Mouse (Mus musculus) forebrain, embryonic 15.5 days (tissue): Measurements from ENCODE around the gene Poll. TPM values are rescaled to one million over a fixed set of nuclear protein-coding genes. Genes with fewer than 3 reads are reported as not detected.

Experiments
- ATAC-seq: fragments of 200-750 bp; cut with Nextera tagmentation; replicated peaks from 2 replicates; pipeline ENCODE4 v1.8.0; 2017; ENCODE audit warnings: mild to moderate bottlenecking, moderate TSS enrichment, moderate library complexity
- H3K27ac ChIP-seq: fragments of 300-500 bp; sonication (generic); replicated peaks from 2 replicates; pipeline ENCODE4 v1.5.1; 2015; ENCODE audit warnings: mild to moderate bottlenecking, inconsistent platforms
- H3K27me3 ChIP-seq: fragments of 300-500 bp; sonication (generic); 2 replicates; pipeline ENCODE4 v1.6.1; 2015; ENCODE audit warnings: inconsistent platforms
- H3K36me3 ChIP-seq: fragments of 300-500 bp; sonication (generic); 2 replicates; pipeline ENCODE4 v1.6.1; 2015; ENCODE audit warnings: mild to moderate bottlenecking, inconsistent platforms
- H3K4me1 ChIP-seq: fragments of 300-500 bp; sonication (generic); 2 replicates; pipeline ENCODE4 v1.6.1; 2015; ENCODE audit warnings: inconsistent platforms
- H3K4me2 ChIP-seq: fragments of 300-500 bp; sonication (generic); replicated peaks from 2 replicates; pipeline ENCODE4 v1.6.1; 2015; ENCODE audit warnings: mild to moderate bottlenecking, inconsistent platforms
- H3K4me3 ChIP-seq: fragments of 300-500 bp; sonication (generic); 2 replicates; pipeline ENCODE4 v1.5.1; 2015; ENCODE audit warnings: mild to moderate bottlenecking, inconsistent platforms
- H3K9ac ChIP-seq: fragments of 300-500 bp; sonication (generic); replicated peaks from 2 replicates; pipeline ENCODE4 v1.6.1; 2015; ENCODE audit warnings: mild to moderate bottlenecking, inconsistent platforms
- H3K9me3 ChIP-seq: fragments of 300-500 bp; sonication (generic); 2 replicates; pipeline ENCODE4 v1.6.1; 2016; ENCODE audit warnings: inconsistent platforms
- WGBS: fragments of 180-500 bp; shearing (Covaris S2); methylation state at CpG from one replicate; pipeline ENCODE4 v1.1.7; 2015; ENCODE audit warnings: mixed read lengths; 5-methylcytosine and 5-hydroxymethylcytosine counted together
- polyA plus RNA-seq: library from polyadenylated mRNA; unstranded; fragments of >200 nt; fragmentation: Nextera tagmentation; extraction: Ambion mirVana; gene quantifications from 2 replicates; pipeline ENCODE4 v1.2.1, GENCODE M21; 2015

Gene Poll
- polyA plus RNA-seq, 1 experiment from 2014 or later = 14.6 TPM

- no peaks in the 10 kb centered on the region for H3K9me3 ChIP-seq
- no peak overlapping the region for H3K27ac ChIP-seq
- no peak for ATAC-seq
- H3K27me3 ChIP-seq = peaks cover 66% of the 10 kb centered on the region
- 95% methylated on average over 6 of the region's 6 CpGs for WGBS
- no peak overlapping the region for H3K9ac ChIP-seq
- no peaks in the 10 kb centered on the region for H3K4me1 ChIP-seq
- H3K36me3 ChIP-seq = no peaks in the 10 kb centered on the region
- no peak overlapping the region for H3K4me3 ChIP-seq
- no peak overlapping the region for H3K4me2 ChIP-seq
Measured at GRCm38 (mm10) chr19:45589761-45590160, 29.4 kb upstream of the Poll start.

GRCm38 (mm10) chr19:45587509-45588292 lies 27.4 kb upstream of the Poll start:
- Histone ChIP-seq H3K4me1 (no peaks in the 10 kb centered on the region), H3K4me2 (no peak overlapping the region), H3K9ac (no peak overlapping the region), H3K36me3 (no peaks in the 10 kb centered on the region), H3K27ac (no peak overlapping the region), H3K27me3 (peaks cover 45% of the 10 kb centered on the region), H3K4me3 (no peak overlapping the region), H3K9me3 (no peaks in the 10 kb centered on the region)
- 86% methylated on average over 6 of the region's 6 CpGs for WGBS
- ATAC-seq = no peak

GRCm38 (mm10) chr19:45586850-45587249 lies 26.5 kb upstream of the Poll start:
- peaks cover 37% of the 10 kb centered on the region for H3K27me3 ChIP-seq
- H3K4me3 ChIP-seq = no peak overlapping the region
- H3K4me2 ChIP-seq = no peak overlapping the region
- H3K9ac ChIP-seq = no peak overlapping the region
- ATAC-seq = no peak
- WGBS = 32% methylated on average over 3 of the region's 3 CpGs
- H3K27ac ChIP-seq = no peak overlapping the region
- H3K36me3 ChIP-seq = no peaks in the 10 kb centered on the region
- no peaks in the 10 kb centered on the region for H3K4me1 ChIP-seq
- no peaks in the 10 kb centered on the region for H3K9me3 ChIP-seq

GRCm38 (mm10) chr19:45584856-45585620 lies 24.7 kb upstream of the Poll start:
- peaks cover 7% of the 10 kb centered on the region for H3K36me3 ChIP-seq
- no peak overlapping the region for H3K4me3 ChIP-seq
- no peak overlapping the region for H3K9ac ChIP-seq
- no peaks in the 10 kb centered on the region for H3K9me3 ChIP-seq
- ATAC-seq = no peak
- H3K4me1 ChIP-seq = no peaks in the 10 kb centered on the region
- WGBS = 66% methylated on average over 9 of the region's 9 CpGs
- peaks cover 28% of the 10 kb centered on the region; the same call in 1 of the 2 replicates for H3K27me3 ChIP-seq
- H3K4me2 ChIP-seq = no peak overlapping the region
- no peak overlapping the region for H3K27ac ChIP-seq

GRCm38 (mm10) chr19:45583136-45583535 lies 22.8 kb upstream of the Poll start:
- no peaks in the 10 kb centered on the region for H3K4me1 ChIP-seq
- no peaks in the 10 kb centered on the region for H3K9me3 ChIP-seq
- no peak overlapping the region for H3K9ac ChIP-seq
- H3K4me3 ChIP-seq = no peak overlapping the region
- WGBS = 90% methylated on average over 6 of the region's 6 CpGs
- H3K36me3 ChIP-seq = peaks cover 19% of the 10 kb centered on the region
- no peak overlapping the region for H3K27ac ChIP-seq
- no peak overlapping the region for H3K4me2 ChIP-seq
- peaks cover 17% of the 10 kb centered on the region; the same call in 1 of the 2 replicates for H3K27me3 ChIP-seq
- no peak for ATAC-seq

- Histone ChIP-seq H3K9ac (no peak overlapping the region), H3K4me1 (no peaks in the 10 kb centered on the region), H3K36me3 (peaks cover 27% of the 10 kb centered on the region), H3K9me3 (no peaks in the 10 kb centered on the region), H3K4me3 (no peak overlapping the region), H3K4me2 (no peak overlapping the region), H3K27ac (no peak overlapping the region), H3K27me3 (peaks cover 13% of the 10 kb centered on the region; the same call in 1 of the 2 replicates)
- WGBS = 17% methylated on average over 8 of the region's 8 CpGs
- ATAC-seq = no peak
Measured at GRCm38 (mm10) chr19:45582161-45582560, 21.8 kb upstream of the Poll start.

GRCm38 (mm10) chr19:45581257-45581656 lies 20.9 kb upstream of the Poll start:
- ATAC-seq = no peak
- H3K27ac ChIP-seq = no peak overlapping the region
- no peak overlapping the region for H3K4me2 ChIP-seq
- H3K4me1 ChIP-seq = no peaks in the 10 kb centered on the region
- H3K4me3 ChIP-seq = no peak overlapping the region
- peaks cover 6% of the 10 kb centered on the region; the same call in 1 of the 2 replicates for H3K27me3 ChIP-seq
- H3K36me3 ChIP-seq = peaks cover 27% of the 10 kb centered on the region
- H3K9ac ChIP-seq = no peak overlapping the region
- H3K9me3 ChIP-seq = no peaks in the 10 kb centered on the region
- 64% methylated on average over 3 of the region's 3 CpGs for WGBS

GRCm38 (mm10) chr19:45580235-45580634 lies 19.9 kb upstream of the Poll start:
- Histone ChIP-seq H3K9me3 (no peaks in the 10 kb centered on the region), H3K9ac (no peak overlapping the region), H3K36me3 (peaks cover 27% of the 10 kb centered on the region), H3K4me3 (no peak overlapping the region), H3K27me3 (no peaks in the 10 kb centered on the region), H3K4me2 (no peak overlapping the region), H3K27ac (no peak overlapping the region), H3K4me1 (no peaks in the 10 kb centered on the region)
- WGBS = 26% methylated on average over 12 of the region's 12 CpGs
- ATAC-seq = no peak

- Histone ChIP-seq H3K4me3 (no peak overlapping the region), H3K4me2 (no peak overlapping the region), H3K27ac (no peak overlapping the region), H3K9me3 (no peaks in the 10 kb centered on the region), H3K36me3 (peaks cover 27% of the 10 kb centered on the region), H3K27me3 (no peaks in the 10 kb centered on the region), H3K4me1 (no peaks in the 10 kb centered on the region), H3K9ac (no peak overlapping the region)
- ATAC-seq = no peak
- 92% methylated on average over 7 of the region's 7 CpGs for WGBS
Measured at GRCm38 (mm10) chr19:45579416-45579815, 19.1 kb upstream of the Poll start.

GRCm38 (mm10) chr19:45578976-45579375 lies 18.6 kb upstream of the Poll start:
- 87% methylated on average over 12 of the region's 12 CpGs for WGBS
- no peak overlapping the region for H3K4me2 ChIP-seq
- H3K4me1 ChIP-seq = no peaks in the 10 kb centered on the region
- no peaks in the 10 kb centered on the region for H3K27me3 ChIP-seq
- H3K36me3 ChIP-seq = peaks cover 27% of the 10 kb centered on the region
- H3K9ac ChIP-seq = no peak overlapping the region
- H3K27ac ChIP-seq = no peak overlapping the region
- no peak for ATAC-seq
- no peaks in the 10 kb centered on the region for H3K9me3 ChIP-seq
- no peak overlapping the region for H3K4me3 ChIP-seq

GRCm38 (mm10) chr19:45577141-45577750 lies 16.9 kb upstream of the Poll start:
- WGBS = 85% methylated on average over 14 of the region's 14 CpGs
- Histone ChIP-seq H3K9me3 (no peaks in the 10 kb centered on the region), H3K9ac (no peak overlapping the region), H3K4me1 (no peaks in the 10 kb centered on the region), H3K27me3 (no peaks in the 10 kb centered on the region), H3K4me3 (no peak overlapping the region), H3K4me2 (no peak overlapping the region), H3K36me3 (peaks cover 27% of the 10 kb centered on the region), H3K27ac (no peak overlapping the region)
- ATAC-seq = no peak

- ATAC-seq = no peak
- H3K9ac ChIP-seq = no peak overlapping the region
- H3K4me3 ChIP-seq = no peak overlapping the region
- peaks cover 20% of the 10 kb centered on the region; the same call in 1 of the 2 replicates for H3K36me3 ChIP-seq
- H3K27ac ChIP-seq = no peak overlapping the region
- H3K27me3 ChIP-seq = no peaks in the 10 kb centered on the region
- no peaks in the 10 kb centered on the region for H3K4me1 ChIP-seq
- H3K4me2 ChIP-seq = no peak overlapping the region
- WGBS = 24% methylated on average over 8 of the region's 8 CpGs
- no peaks in the 10 kb centered on the region for H3K9me3 ChIP-seq
Measured at GRCm38 (mm10) chr19:45575632-45576001, 15.3 kb upstream of the Poll start.
